Comparison of ENCODE assay signal across 10 mouse cellular contexts in genomic region chr11:97658751-97659266, GRCm38 (mm10). TPM values are rescaled to one million over a fixed set of nuclear protein-coding genes. Genes with fewer than 3 reads are reported as not detected.
DNase-seq lines count a peak whose midpoint lies in the region; ATAC-seq and TF ChIP-seq lines count a peak whose summit lies in the region.
"Had no signal": no experiment of that assay in that cellular context is flagged by ENCODE, and none has a peak within 500 bp of the region (broad histone marks: within the 10 kb centered on the region; RNA-seq: fewer than 3 reads in every experiment).

No protein-coding gene starts in this region.

- no peak for TF ChIP-seq CTCF in lung, embryonic 14.5 days (IDR thresholded peaks at IDR 0.05; ENCODE audit: low read depth)

- peak; percentile 35 for DNase-seq in adrenal gland, adult 2 months
- no peak for DNase-seq in adrenal gland, adult 18-20 months (ENCODE audit: low spot score in 2 of 2)
- no peak for DNase-seq in lung, embryonic 14.5 days
- no peak for DNase-seq in lung, adult 18-20 months
- DNase-seq in kidney, postnatal 25 days, result no peak
- DNase-seq: layer of hippocampus, postnatal 36 days; right cerebral cortex, postnatal 14 days had no signal

- WGBS in lung, embryonic 14.5 days, result 44% methylated on average over 11 of the region's 11 CpGs
- WGBS in intestine, embryonic 15.5 days, result 45% methylated on average over 11 of the region's 11 CpGs
- whole genome bisulfite sequencing in stomach, embryonic 14.5 days, result 52% methylated on average over 11 of the region's 11 CpGs

- H3K27me3 ChIP-seq in lung, embryonic 14.5 days (ENCODE audit: insufficient read depth, low read length), result peaks cover 17% of the 10 kb centered on the region
- peaks cover 5% of the 10 kb centered on the region; the same call in 1 of the 2 replicates for H3K27me3 ChIP-seq in intestine, embryonic 15.5 days (replicated peaks)
- no peaks in the 10 kb centered on the region for H3K27me3 ChIP-seq in stomach, embryonic 14.5 days (ENCODE audit: control insufficient read depth, insufficient read depth, low read length)

- no peak for ATAC-seq in lung, embryonic 14.5 days (ENCODE audit: insufficient read depth)
- no peak for ATAC-seq in intestine, embryonic 15.5 days
- ATAC-seq in stomach, embryonic 14.5 days (ENCODE audit: insufficient number of reproducible peaks, insufficient read depth, low FRiP score, low read depth), result no peak
- no peak for ATAC-seq in megakaryocyte progenitor cell, adult 5-6 weeks (replicated peaks; ENCODE audit: poor library complexity)

- H3K9me3 ChIP-seq in lung, embryonic 14.5 days (ENCODE audit: low read depth, low read length), result no peaks in the 10 kb centered on the region
- no peaks in the 10 kb centered on the region for H3K9me3 ChIP-seq in intestine, embryonic 15.5 days
- H3K9me3 ChIP-seq in stomach, embryonic 14.5 days (ENCODE audit: control insufficient read depth, low read depth, low read length), result no peaks in the 10 kb centered on the region

- no peak overlapping the region for H3K4me3 ChIP-seq in lung, embryonic 14.5 days (ENCODE audit: low read depth, low read length)
- peak overlapping the region; percentile 90 for H3K4me3 ChIP-seq in intestine, embryonic 15.5 days (replicated peaks)
- H3K4me3 ChIP-seq in stomach, embryonic 14.5 days (ENCODE audit: low read depth, low read length), result no peak overlapping the region; the same call in 1 of the 2 replicates

- peak overlapping the region; percentile 89 for H3K9ac ChIP-seq in lung, embryonic 14.5 days
- H3K9ac ChIP-seq in intestine, embryonic 15.5 days, result peak overlapping the region; percentile 89; the same call in 1 of the 2 replicates
- H3K9ac ChIP-seq in stomach, embryonic 14.5 days (replicated peaks; ENCODE audit: low read depth, low read length), result 0 out of 2 replicates have a peak overlapping the region, but pooled peaks have one; percentile 86

- no peaks in the 10 kb centered on the region for H3K36me3 ChIP-seq in lung, embryonic 14.5 days (ENCODE audit: insufficient read depth)
- no peaks in the 10 kb centered on the region for H3K36me3 ChIP-seq in intestine, embryonic 15.5 days
- H3K36me3 ChIP-seq in stomach, embryonic 14.5 days (ENCODE audit: control insufficient read depth, insufficient read depth, low read length), result no peaks in the 10 kb centered on the region

- H3K4me2 ChIP-seq in lung, embryonic 14.5 days, result peak overlapping the region; percentile 89
- peak overlapping the region; percentile 87 for H3K4me2 ChIP-seq in intestine, embryonic 15.5 days (replicated peaks)
- peak overlapping the region; percentile 89; the same call in 1 of the 2 replicates for H3K4me2 ChIP-seq in stomach, embryonic 14.5 days (replicated peaks; ENCODE audit: low read depth, low read length)

- no peak overlapping the region for H3K27ac ChIP-seq in lung, embryonic 14.5 days (ENCODE audit: low read depth)
- peak overlapping the region; percentile 92 for H3K27ac ChIP-seq in intestine, embryonic 15.5 days
- H3K27ac ChIP-seq in stomach, embryonic 14.5 days (ENCODE audit: low read length), result no peak overlapping the region

- peaks cover 22% of the 10 kb centered on the region for H3K4me1 ChIP-seq in lung, embryonic 14.5 days (ENCODE audit: insufficient read depth)
- H3K4me1 ChIP-seq in intestine, embryonic 15.5 days (replicated peaks), result peaks cover 35% of the 10 kb centered on the region
- H3K4me1 ChIP-seq in stomach, embryonic 14.5 days (ENCODE audit: control insufficient read depth, insufficient read depth, low read length), result peaks cover 30% of the 10 kb centered on the region; the same call in 1 of the 2 replicates

RNA-seq across cellular contexts. Expression of gene Mllt6, which starts 4.4 kb away (rescaled TPM):
- total RNA-seq in adrenal gland, adult 2 months (2021), result 10 to 100 TPM; 30.6 to 51.2 TPM
- polyA plus RNA-seq in adrenal gland, adult 2 months (2012; rRNA removed), result 73.0 and 85.8 TPM in 2 replicates
- total RNA-seq in adrenal gland, adult 18-20 months (2021), result 10 to 100 TPM; 42.4 to 44.0 TPM
- polyA plus RNA-seq in lung, embryonic 14.5 days (2014; fragmentation: Nextera tagmentation; extraction: Ambion mirVana), result 5.2 TPM in 2 replicates
- polyA plus RNA-seq in intestine, embryonic 15.5 days (2015; fragmentation: Nextera tagmentation; extraction: Ambion mirVana), result 1.9 and 2.4 TPM in 2 replicates
- 4.3 and 4.5 TPM in 2 replicates for polyA plus RNA-seq in stomach, embryonic 14.5 days (2014; fragmentation: Nextera tagmentation; extraction: Ambion mirVana)
- 3.3 and 4.5 TPM in 2 replicates for total RNA-seq in megakaryocyte progenitor cell, adult 5-6 weeks (2015)
- 5.8 and 7.2 TPM in 2 replicates for total RNA-seq in megakaryocyte progenitor cell, adult 5-6 weeks (2017)

RNA-seq across cellular contexts. Expression of gene Cisd3, which starts 26.8 kb away (rescaled TPM):
- total RNA-seq in adrenal gland, adult 2 months (2021), result 100 to 1,000 TPM; 183 to 265 TPM
- 61.6 and 66.4 TPM in 2 replicates for polyA plus RNA-seq in adrenal gland, adult 2 months (2012; rRNA removed)
- 100 to 1,000 TPM; 165 to 273 TPM for total RNA-seq in adrenal gland, adult 18-20 months (2021)
- polyA plus RNA-seq in lung, embryonic 14.5 days (2014; fragmentation: Nextera tagmentation; extraction: Ambion mirVana), result 27.1 and 35.3 TPM in 2 replicates
- polyA plus RNA-seq in intestine, embryonic 15.5 days (2015; fragmentation: Nextera tagmentation; extraction: Ambion mirVana), result 79.9 and 93.0 TPM in 2 replicates
- 20.8 and 21.9 TPM in 2 replicates for polyA plus RNA-seq in stomach, embryonic 14.5 days (2014; fragmentation: Nextera tagmentation; extraction: Ambion mirVana)
- 17.4 and 24.9 TPM in 2 replicates for total RNA-seq in megakaryocyte progenitor cell, adult 5-6 weeks (2015)
- total RNA-seq in megakaryocyte progenitor cell, adult 5-6 weeks (2017), result 3.5 and 5.4 TPM in 2 replicates

RNA-seq across cellular contexts. Expression of gene Epop, which starts 29.3 kb away (rescaled TPM):
- 1 to 10 TPM; 2.0 to 6.8 TPM for total RNA-seq in adrenal gland, adult 2 months (2021)
- 10.6 and 16.2 TPM in 2 replicates for polyA plus RNA-seq in adrenal gland, adult 2 months (2012; rRNA removed)
- 1 to 10 TPM; 5.5 to 8.2 TPM for total RNA-seq in adrenal gland, adult 18-20 months (2021)
- polyA plus RNA-seq in lung, embryonic 14.5 days (2014; fragmentation: Nextera tagmentation; extraction: Ambion mirVana), result 6.1 and 7.4 TPM in 2 replicates
- polyA plus RNA-seq in intestine, embryonic 15.5 days (2015; fragmentation: Nextera tagmentation; extraction: Ambion mirVana), result 2.7 and 3.7 TPM in 2 replicates
- polyA plus RNA-seq in stomach, embryonic 14.5 days (2014; fragmentation: Nextera tagmentation; extraction: Ambion mirVana), result 2.7 and 3.6 TPM in 2 replicates
- 3.4 and 4.0 TPM in 2 replicates for total RNA-seq in megakaryocyte progenitor cell, adult 5-6 weeks (2015)
- total RNA-seq in megakaryocyte progenitor cell, adult 5-6 weeks (2017), result 0.62 and 0.91 TPM in 2 replicates

RNA-seq across cellular contexts. Expression of gene Pcgf2, which starts 41.5 kb away (rescaled TPM):
- total RNA-seq in adrenal gland, adult 2 months (2021), result 10 to 100 TPM; 19.8 to 26.1 TPM
- 89.5 and 107 TPM in 2 replicates for polyA plus RNA-seq in adrenal gland, adult 2 months (2012; rRNA removed)
- total RNA-seq in adrenal gland, adult 18-20 months (2021), result 10 to 100 TPM; 18.6 to 19.5 TPM
- 16.0 and 19.7 TPM in 2 replicates for polyA plus RNA-seq in lung, embryonic 14.5 days (2014; fragmentation: Nextera tagmentation; extraction: Ambion mirVana)
- polyA plus RNA-seq in intestine, embryonic 15.5 days (2015; fragmentation: Nextera tagmentation; extraction: Ambion mirVana), result 12.7 and 12.8 TPM in 2 replicates
- polyA plus RNA-seq in stomach, embryonic 14.5 days (2014; fragmentation: Nextera tagmentation; extraction: Ambion mirVana), result 18.2 and 20.6 TPM in 2 replicates
- total RNA-seq in megakaryocyte progenitor cell, adult 5-6 weeks (2015), result 3.9 and 4.6 TPM in 2 replicates
- total RNA-seq in megakaryocyte progenitor cell, adult 5-6 weeks (2017), result 1.2 and 1.5 TPM in 2 replicates

RNA-seq across cellular contexts. Expression of gene Psmb3, which starts 44.4 kb away (rescaled TPM):
- total RNA-seq in adrenal gland, adult 2 months (2021), result 100 to 1,000 TPM; 224 to 239 TPM
- 247 and 261 TPM in 2 replicates for polyA plus RNA-seq in adrenal gland, adult 2 months (2012; rRNA removed)
- total RNA-seq in adrenal gland, adult 18-20 months (2021), result 100 to 1,000 TPM; 221 to 238 TPM
- 496 and 514 TPM in 2 replicates for polyA plus RNA-seq in lung, embryonic 14.5 days (2014; fragmentation: Nextera tagmentation; extraction: Ambion mirVana)
- 426 and 480 TPM in 2 replicates for polyA plus RNA-seq in intestine, embryonic 15.5 days (2015; fragmentation: Nextera tagmentation; extraction: Ambion mirVana)
- polyA plus RNA-seq in stomach, embryonic 14.5 days (2014; fragmentation: Nextera tagmentation; extraction: Ambion mirVana), result 429 and 454 TPM in 2 replicates
- total RNA-seq in megakaryocyte progenitor cell, adult 5-6 weeks (2015), result 114 and 126 TPM in 2 replicates
- 158 and 185 TPM in 2 replicates for total RNA-seq in megakaryocyte progenitor cell, adult 5-6 weeks (2017)

Comparison
In these comparisons a context has a peak if more than half of its experiments do, and no peak if none do; other contexts are left out.
1. RNA of gene Mllt6, which starts 4.4 kb away (polyA plus RNA-seq): 73.0 to 85.8 TPM in adrenal gland, adult 2 months; 5.2 TPM in lung, embryonic 14.5 days, 4.3 to 4.5 TPM in stomach, embryonic 14.5 days and 1.9 to 2.4 TPM in intestine, embryonic 15.5 days; every median in the first group is over 10 times any median in the second.
2. Peak in every context shown above with its lines, with median percentiles within 50 percentile points of each other: H3K4me2 ChIP-seq and H3K9ac ChIP-seq.